Mouse (Mus musculus): Measurements from ENCODE around the gene Clp1. TPM values are rescaled to one million over a fixed set of nuclear protein-coding genes. Genes with fewer than 3 reads are reported as not detected.
"Not testable (repeated sequence)": the region's sequence is repeated elsewhere in the genome, so short reads cannot be mapped to it uniquely, and the experiment has no call there.

Clp1 gene
- total RNA-seq, 2 experiments from 2014 or later = 15.5 to 15.9 TPM

GRCm38 (mm10) chr2:84740608-84741333 is 13.6 kb upstream of the Clp1 start:
- peak; percentile 28 for DNase-seq

GRCm38 (mm10) chr2:84738271-84738911 is 11.2 kb upstream of the Clp1 start:
- DNase-seq = peak; percentile 51

- DNase-seq = peak; percentile 27
Observed at GRCm38 (mm10) chr2:84737451-84737925, 10.3 kb upstream of the Clp1 start.

- DNase-seq = peak; percentile 54
Observed at GRCm38 (mm10) chr2:84736312-84737161, 9.4 kb upstream of the Clp1 start.

DNA sequence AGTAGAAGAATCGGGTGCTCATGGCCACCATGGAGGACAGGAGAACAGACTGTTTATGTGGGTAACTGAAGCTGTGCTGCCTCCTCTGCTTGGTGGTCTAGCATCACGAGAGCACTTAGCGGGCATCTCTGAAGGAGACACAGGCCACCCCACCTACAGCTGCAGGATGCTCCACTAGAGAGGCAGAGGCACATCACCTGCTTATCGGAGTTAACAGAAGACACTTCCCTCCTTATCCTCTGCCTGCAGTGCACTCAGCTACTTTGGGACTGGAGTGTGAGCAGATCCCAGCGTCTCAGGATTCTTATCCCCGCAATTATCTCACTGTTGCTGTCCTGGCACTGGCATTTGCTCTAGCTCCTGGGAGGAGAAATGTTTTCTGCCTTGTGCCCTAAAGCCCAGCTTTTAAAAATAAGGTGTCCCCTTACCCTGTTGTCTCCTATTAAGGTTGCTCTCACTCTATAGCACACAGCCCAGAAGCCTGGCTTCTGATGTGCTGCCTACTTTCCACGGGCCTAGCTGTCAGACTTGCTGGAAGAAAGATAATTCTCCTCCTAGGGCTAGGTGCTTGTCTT is 8.3 kb upstream of the Clp1 start:
- DNase-seq = no peak

DNA sequence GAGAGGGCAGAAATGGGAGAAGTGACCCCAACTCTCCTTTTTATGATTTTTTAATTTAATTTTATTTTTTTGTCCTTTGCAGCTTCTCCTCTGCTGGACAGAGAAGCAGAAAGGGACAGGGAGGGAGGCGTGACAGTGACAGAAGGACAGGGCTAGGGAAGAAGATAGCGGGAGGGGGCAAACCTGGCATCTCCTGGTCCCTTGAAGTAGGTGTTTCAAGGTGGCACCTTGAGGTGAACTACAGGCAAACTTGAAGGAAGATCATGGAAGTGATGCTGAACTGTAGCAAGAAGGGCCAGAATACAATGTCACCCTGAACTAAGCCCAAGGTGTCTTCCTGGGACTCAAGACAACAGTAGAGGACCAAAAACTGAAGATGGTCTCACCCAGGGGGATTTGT is 7.8 kb upstream of the Clp1 start:
- DNase-seq = no peak

DNA sequence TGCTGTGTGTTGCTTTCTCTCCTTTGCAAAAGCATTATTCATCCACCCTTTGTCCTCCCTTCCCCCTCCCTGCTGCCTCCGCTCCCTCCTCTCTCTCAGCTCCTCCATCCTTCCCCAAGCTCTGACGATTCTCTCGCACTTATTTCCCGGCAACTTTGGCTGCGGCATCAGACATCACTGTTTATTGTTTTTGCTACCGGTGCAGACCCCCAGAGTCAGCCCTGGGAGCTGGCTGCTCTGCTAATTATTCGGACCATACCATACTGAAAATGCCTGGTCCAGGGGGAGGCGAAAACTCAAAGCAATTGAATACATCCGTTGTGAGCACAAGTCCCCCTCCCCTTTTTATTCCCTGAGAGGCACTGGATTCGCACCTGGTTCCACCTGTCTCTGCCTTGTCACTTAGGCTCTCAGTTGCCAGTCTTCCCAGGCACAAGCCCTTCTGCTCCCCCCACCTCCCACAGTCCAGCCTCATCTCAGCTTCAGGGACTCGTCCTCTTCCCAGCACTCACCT is 7.3 kb upstream of the Clp1 start:
- DNase-seq = no peak

DNA sequence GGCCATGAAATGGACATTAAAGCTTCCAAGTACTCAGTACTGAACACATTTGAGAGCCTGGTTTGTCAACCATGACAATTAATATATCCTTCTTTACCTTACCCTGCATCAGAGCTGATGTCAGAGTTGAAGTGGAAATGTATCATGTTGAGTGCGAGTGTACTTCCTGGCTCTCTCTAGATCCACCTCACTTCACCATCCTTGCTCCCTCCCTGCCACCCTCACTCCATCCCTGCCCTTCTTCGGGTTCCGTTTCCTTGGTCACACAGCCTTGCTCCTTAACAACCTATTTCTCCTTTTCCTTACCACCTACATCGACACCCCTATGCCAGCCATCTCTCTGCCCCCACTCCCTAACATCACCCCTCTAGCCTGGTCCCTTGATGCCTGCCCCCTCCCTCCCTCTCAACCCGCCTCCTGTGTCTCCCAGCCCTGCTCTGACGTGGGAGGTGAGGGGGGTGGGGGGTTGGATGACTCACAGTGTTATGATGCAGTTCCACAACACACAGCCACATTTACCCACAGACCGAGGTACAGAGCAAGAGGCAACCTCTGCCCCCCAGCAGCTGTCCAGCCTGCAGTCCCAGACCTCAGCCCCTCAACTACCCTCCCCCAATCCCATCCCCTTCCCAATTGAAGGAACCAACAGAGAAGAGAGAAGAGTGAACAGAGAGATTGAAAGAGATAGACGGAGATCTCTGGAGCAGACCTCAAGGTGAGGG is 6.6 kb upstream of the Clp1 start, which contains the start of gene Ypel4:
Ypel4 (plus strand) TSS at position 480 of the 722 bp plus-strand sequence.
- DNase-seq = peak; percentile 78

GRCm38 (mm10) chr2:84732394-84732793 is 5.2 kb upstream of the Clp1 start:
- no peak for DNase-seq

- DNase-seq = no peak
Observed at GRCm38 (mm10) chr2:84731206-84731605, 4.1 kb upstream of the Clp1 start.

GRCm38 (mm10) chr2:84728191-84728590 is 1.0 kb upstream of the Clp1 start:
- not testable (repeated sequence) for DNase-seq

- no peak for DNase-seq
Observed at GRCm38 (mm10) chr2:84726716-84727115, 434 bp downstream of the Clp1 start.

- peak; percentile 22 for DNase-seq
Observed at GRCm38 (mm10) chr2:84725770-84726169, 1.4 kb downstream of the Clp1 start.

- no peak for DNase-seq
Observed at GRCm38 (mm10) chr2:84723856-84724255, 3.3 kb downstream of the Clp1 start.

GRCm38 (mm10) chr2:84721182-84721581 is 6.0 kb downstream of the Clp1 start:
- no peak for DNase-seq

- DNase-seq = no peak
Observed at GRCm38 (mm10) chr2:84720718-84721117, 6.4 kb downstream of the Clp1 start.

DNA sequence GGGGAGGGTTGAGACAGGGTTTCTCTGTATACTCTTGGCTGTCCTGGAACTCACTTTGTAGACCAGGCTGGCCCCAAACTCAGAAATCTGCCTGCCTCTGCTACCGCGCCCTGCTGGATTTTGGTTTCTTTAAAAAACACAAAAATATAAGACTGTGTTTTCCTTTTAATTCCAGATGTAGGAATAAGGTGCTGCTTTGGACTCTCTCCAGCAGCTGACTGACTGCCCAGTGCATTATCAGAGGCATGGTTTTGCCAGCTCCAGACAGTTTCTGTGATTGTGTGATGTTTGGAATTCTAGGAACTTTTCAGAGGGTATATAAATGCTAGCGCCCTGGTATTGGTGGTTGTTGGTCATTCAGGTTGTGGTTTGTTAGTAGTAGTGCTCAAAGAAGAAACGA is 9.8 kb downstream of the Clp1 start:
- no peak for DNase-seq

DNA sequence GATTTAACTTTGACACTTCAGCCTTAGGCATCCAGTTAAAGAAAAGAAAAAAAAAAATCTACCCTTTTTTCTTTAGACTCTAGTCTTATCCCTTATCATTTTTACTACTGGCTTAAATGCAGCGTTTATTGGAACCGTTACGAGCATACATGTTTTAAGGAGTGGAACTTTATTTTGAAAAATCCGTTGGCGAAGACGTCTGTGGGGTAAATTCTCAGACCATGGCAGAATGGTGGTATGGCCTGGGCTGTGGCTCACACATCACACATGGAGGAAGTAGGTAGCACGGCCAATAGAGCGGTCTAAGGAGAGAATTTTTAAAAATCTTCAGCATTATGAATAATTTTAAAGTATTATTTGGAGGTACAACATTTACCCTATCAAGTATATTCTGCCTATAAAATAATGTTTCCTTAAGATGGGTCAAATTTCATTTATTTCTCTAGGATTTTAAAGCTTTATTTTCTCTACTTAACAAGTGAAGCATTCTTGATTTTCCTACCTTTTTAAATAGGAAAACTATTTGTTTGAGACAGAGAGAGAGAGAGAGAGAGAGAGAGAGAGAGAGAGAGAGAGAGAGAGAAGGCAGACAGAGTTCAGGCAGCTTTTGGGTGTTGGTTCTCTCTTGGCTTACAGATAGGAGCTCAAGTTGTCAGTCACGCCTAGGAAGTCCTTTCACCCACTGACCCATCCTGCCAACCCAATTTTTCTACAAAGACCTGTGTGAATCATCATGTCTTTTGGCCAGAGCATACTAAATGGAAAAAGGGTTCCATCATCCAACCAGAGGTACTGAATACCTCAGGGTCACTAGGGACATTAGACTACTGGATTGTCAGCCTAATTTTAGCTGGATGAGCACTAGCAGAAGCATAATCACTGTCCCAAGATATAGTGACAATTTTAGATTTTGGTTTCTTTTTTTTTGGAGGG is 10.5 kb downstream of the Clp1 start:
- no peak for DNase-seq

- DNase-seq = peak; percentile 61
Observed at GRCm38 (mm10) chr2:84715562-84716361, 11.4 kb downstream of the Clp1 start.

All from adrenal gland, postnatal 10 days (tissue).